Mouse (Mus musculus) MEL-GATA-1-ER (cell line): Measurements from ENCODE around the gene Fam240a.

Experiments used
- DNase-seq: peaks from one replicate; pipeline ENCODE4 v3.0.0-alpha.2; 2012; ENCODE audit warnings: low read depth; ENCODE audit errors: extremely low read depth

The Fam240a gene

GRCm38 (mm10) chr9:110916786-110917185 is at the start of gene Fam240a:
Gene Fam240a (minus strand): TSS chr9:110916861.
- DNase-seq: no peak

- no peak for DNase-seq
Observed at GRCm38 (mm10) chr9:110965910-110966231, 49.2 kb upstream of the Fam240a start.

GRCm38 (mm10) chr9:110965062-110965909 is 48.6 kb upstream of the Fam240a start:
- DNase-seq: no peak

- DNase-seq: no peak
Observed at GRCm38 (mm10) chr9:110963566-110964115, 47.0 kb upstream of the Fam240a start.

GRCm38 (mm10) chr9:110961386-110961785 is 44.7 kb upstream of the Fam240a start:
- DNase-seq: no peak

- DNase-seq: no peak
Observed at GRCm38 (mm10) chr9:110960230-110961149, 43.8 kb upstream of the Fam240a start.

GRCm38 (mm10) chr9:110959669-110960068 is 43.0 kb upstream of the Fam240a start:
- DNase-seq: no peak

GRCm38 (mm10) chr9:110955962-110956361 is 39.3 kb upstream of the Fam240a start:
- DNase-seq: no peak

GRCm38 (mm10) chr9:110954681-110955445 is 38.2 kb upstream of the Fam240a start:
- DNase-seq: no peak

- DNase-seq: no peak
Observed at GRCm38 (mm10) chr9:110953550-110954461, 37.1 kb upstream of the Fam240a start.

GRCm38 (mm10) chr9:110952931-110953549 is 36.4 kb upstream of the Fam240a start:
- DNase-seq: no peak

GRCm38 (mm10) chr9:110952398-110952797 is 35.7 kb upstream of the Fam240a start:
- DNase-seq: no peak

GRCm38 (mm10) chr9:110951866-110952265 is 35.2 kb upstream of the Fam240a start:
- peak; percentile 71 for DNase-seq

GRCm38 (mm10) chr9:110951397-110951796 is 34.7 kb upstream of the Fam240a start, which contains the start of gene Lrrc2:
Gene Lrrc2 (plus strand): TSS chr9:110951545.
- no peak for DNase-seq

GRCm38 (mm10) chr9:110950109-110950508 is 33.4 kb upstream of the Fam240a start:
- no peak for DNase-seq

GRCm38 (mm10) chr9:110948813-110949310 is 32.2 kb upstream of the Fam240a start:
- no peak for DNase-seq

GRCm38 (mm10) chr9:110947900-110948299 is 31.2 kb upstream of the Fam240a start:
- DNase-seq: no peak

- no peak for DNase-seq
Observed at GRCm38 (mm10) chr9:110947261-110947661, 30.6 kb upstream of the Fam240a start.

GRCm38 (mm10) chr9:110946548-110947044 is 29.9 kb upstream of the Fam240a start:
- DNase-seq: no peak
